Mouse (Mus musculus) lung, postnatal 0 days (tissue): ENCODE data around the gene Zfp709. TPM values are rescaled to one million over a fixed set of nuclear protein-coding genes. Genes with fewer than 3 reads are reported as not detected.
"Not testable (repeated sequence)": the region's sequence is repeated elsewhere in the genome, so short reads cannot be mapped to it uniquely, and the experiment has no call there.

Experiments
- ATAC-seq: fragments of 200-750 bp; cut with Nextera tagmentation; 2 replicates; pipeline ENCODE4 v1.8.0; 2017; ENCODE audit warnings: moderate library complexity
- DNase-seq: peaks from one replicate; pipeline ENCODE4 v3.0.0-alpha.2; 2016; ENCODE audit warnings: low spot score
- H3K27ac ChIP-seq: fragments of 300-500 bp; sonication (generic); 2 replicates; pipeline ENCODE4 v1.5.1; 2014; ENCODE audit warnings: antibody characterized with exemption, mild to moderate bottlenecking, low read length, mixed read lengths
- H3K27me3 ChIP-seq: fragments of 300-500 bp; sonication (generic); replicated peaks from 2 replicates; pipeline ENCODE4 v1.6.1; 2014; ENCODE audit warnings: low read length, mixed read lengths; ENCODE audit not compliant: insufficient read depth
- H3K36me3 ChIP-seq: fragments of 300-500 bp; sonication (generic); 2 replicates; pipeline ENCODE4 v1.6.1; 2014; ENCODE audit warnings: low read length, mixed read lengths; ENCODE audit not compliant: insufficient read depth
- H3K4me1 ChIP-seq: fragments of 300-500 bp; sonication (generic); 2 replicates; pipeline ENCODE4 v1.6.1; 2014; ENCODE audit warnings: antibody characterized with exemption, low read depth, low read length, mixed read lengths; ENCODE audit not compliant: insufficient read depth
- H3K4me2 ChIP-seq: fragments of 300-500 bp; sonication (generic); replicated peaks from 2 replicates; pipeline ENCODE4 v1.6.1; 2014; ENCODE audit warnings: low read depth, mild to moderate bottlenecking, low read length, moderate library complexity, mixed read lengths
- H3K4me3 ChIP-seq: fragments of 300-500 bp; sonication (generic); 2 replicates; pipeline ENCODE4 v1.5.1; 2014; ENCODE audit warnings: low read depth, low read length
- H3K9ac ChIP-seq: fragments of 300-500 bp; sonication (generic); replicated peaks from 2 replicates; pipeline ENCODE4 v1.6.1; 2014; ENCODE audit warnings: low read depth, mild to moderate bottlenecking
- H3K9me3 ChIP-seq: fragments of 300-500 bp; sonication (generic); 2 replicates; pipeline ENCODE4 v1.6.1; 2016; ENCODE audit warnings: low read length, mixed read lengths
- CTCF ChIP-seq: IDR thresholded peaks from 2 replicates; pipeline ENCODE4 v1.5.1; 2016; ENCODE audit warnings: antibody characterized with exemption, mild to moderate bottlenecking
- EP300 ChIP-seq: IDR thresholded peaks from 2 replicates; pipeline ENCODE4 v1.6.1; 2016; ENCODE audit warnings: antibody characterized with exemption, mild to moderate bottlenecking, control low read depth
- WGBS: fragments of 180-500 bp; shearing (Covaris S2); extraction: QIAGEN DNeasy Blood & Tissue Kit; methylation state at CpG from one replicate; pipeline ENCODE4 v1.1.7; 2014; 5-methylcytosine and 5-hydroxymethylcytosine counted together
- polyA plus RNA-seq: library from polyadenylated mRNA; unstranded; fragments of >200 nt; fragmentation: Nextera tagmentation; extraction: Ambion mirVana; gene quantifications from 2 replicates; pipeline ENCODE4 v1.2.1, GENCODE M21; 2015

Gene Zfp709
- polyA plus RNA-seq, 1 experiment from 2014 or later, result 3.9 TPM

- ATAC-seq, result no peak
These were observed 46.0 kb downstream of the Zfp709 start for GRCm38 (mm10) chr8:71927779-71928178.

DNA sequence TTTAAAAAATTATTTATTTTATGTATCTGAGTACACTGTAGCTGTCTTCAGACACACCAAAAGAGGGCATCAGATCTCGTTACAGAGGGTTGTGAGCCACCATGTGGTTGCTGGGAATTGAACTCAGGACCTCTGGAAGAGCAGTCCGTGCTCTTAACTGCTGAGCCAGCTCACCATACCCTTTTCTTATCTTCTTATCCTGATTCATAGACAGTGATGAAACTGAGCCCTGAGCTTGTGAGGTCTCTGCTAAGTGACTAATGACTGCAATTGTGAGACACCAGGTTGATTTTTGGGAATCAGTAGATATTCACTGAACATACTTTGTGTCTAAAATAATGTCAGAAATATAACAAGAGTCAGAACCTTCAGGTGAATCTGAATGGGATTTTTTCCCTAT is 56.2 kb downstream of the Zfp709 start:
- WGBS, result 80% methylated on average over 2 of the region's 2 CpGs
- DNase-seq, H3K4me2 ChIP-seq, H3K36me3 ChIP-seq, H3K4me3 ChIP-seq, H3K9me3 ChIP-seq, H3K4me1 ChIP-seq, H3K27ac ChIP-seq, ATAC-seq, H3K9ac ChIP-seq, H3K27me3 ChIP-seq: not testable (repeated sequence)

More at GRCm38 (mm10) chr8:71927779-71928178, 46.0 kb downstream of the Zfp709 start:
- Histone ChIP-seq H3K4me1 (no peaks in the 10 kb centered on the region; the same call in 1 of the 2 replicates), H3K27me3 (no peaks in the 10 kb centered on the region), H3K36me3 (0 out of 2 replicates have a peak, but pooled peaks cover 3% of the 10 kb centered on the region), H3K4me3 (no peak overlapping the region), H3K9ac (no peak overlapping the region), H3K4me2 (no peak overlapping the region), H3K9me3 (no peaks in the 10 kb centered on the region), H3K27ac (no peak overlapping the region)
- DNase-seq, result no peak
- no peak for TF ChIP-seq EP300
- no peak for TF ChIP-seq CTCF

DNA sequence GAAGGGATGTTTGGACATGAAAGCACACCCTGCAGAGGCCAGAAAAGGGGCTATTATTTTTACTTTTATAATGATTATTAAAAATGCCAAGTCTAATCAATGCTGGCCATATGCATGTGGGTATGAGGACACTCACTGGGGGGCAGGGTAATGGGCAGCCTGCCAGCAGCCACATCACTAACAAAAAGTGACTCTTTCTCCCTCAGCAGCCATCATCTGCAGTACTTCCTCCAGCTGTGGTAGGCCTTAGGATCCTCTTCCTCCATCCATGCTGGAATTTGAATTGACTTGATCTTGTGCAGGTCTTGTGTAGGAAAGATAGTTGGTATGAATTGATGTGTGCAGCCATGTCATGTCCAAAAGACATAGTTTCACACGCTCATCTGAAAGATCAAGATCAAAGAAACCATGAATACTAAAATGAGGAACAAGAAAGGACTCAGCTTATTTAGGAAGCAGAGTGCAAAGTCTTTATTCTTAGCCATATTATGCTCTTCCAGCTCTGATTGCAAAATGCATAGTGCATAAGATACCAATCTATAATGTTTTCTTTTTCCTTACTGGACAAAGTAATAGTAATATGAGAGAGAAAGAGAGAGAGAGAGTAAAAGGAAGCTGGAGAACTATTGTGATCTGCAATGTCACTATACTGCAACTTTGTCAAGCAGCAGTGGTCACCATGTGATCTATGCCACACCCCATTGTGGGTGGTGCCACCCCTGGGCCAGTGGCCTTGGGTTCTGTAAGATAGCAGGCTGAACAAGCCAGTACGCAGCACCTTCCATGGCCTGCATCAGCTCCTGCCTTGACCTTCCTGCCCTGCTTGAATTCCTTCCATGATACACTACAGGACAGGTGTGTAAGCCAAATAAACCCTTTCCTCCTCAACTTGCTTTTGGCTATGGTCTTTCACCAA is 58.7 kb downstream of the Zfp709 start:
- Histone ChIP-seq H3K4me3 (no peak overlapping the region), H3K27ac (no peak overlapping the region), H3K36me3 (no peaks in the 10 kb centered on the region), H3K9me3 (no peaks in the 10 kb centered on the region), H3K4me1 (no peaks in the 10 kb centered on the region), H3K27me3 (no peaks in the 10 kb centered on the region), H3K4me2 (no peak overlapping the region), H3K9ac (no peak overlapping the region)
- ATAC-seq, result no peak
- TF ChIP-seq EP300 (no peak), CTCF (no peak)
- 76% methylated on average over 2 of the region's 2 CpGs for WGBS
- DNase-seq, result no peak

DNA sequence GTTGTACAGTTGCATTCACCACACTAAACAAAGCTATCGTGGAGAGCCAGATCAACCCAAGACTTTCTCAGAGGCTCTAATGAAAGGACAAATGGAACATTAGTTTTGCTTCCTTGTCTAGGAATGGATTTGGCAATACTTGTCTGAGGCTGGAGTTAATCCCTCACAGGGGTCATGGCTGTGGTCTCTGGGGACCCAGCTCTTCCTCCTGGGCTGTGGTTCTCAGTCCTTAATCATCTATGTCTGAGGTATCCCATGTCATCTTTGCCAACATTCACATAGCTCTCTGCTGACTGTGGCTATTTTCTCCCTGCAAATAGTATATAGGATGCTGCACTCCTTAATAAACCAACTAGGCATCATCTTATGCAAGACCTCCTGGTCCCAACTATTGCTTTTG is 60.0 kb downstream of the Zfp709 start:
- ATAC-seq, result no peak
- H3K9ac ChIP-seq, result no peak overlapping the region
- no peaks in the 10 kb centered on the region for H3K4me1 ChIP-seq
- no peaks in the 10 kb centered on the region for H3K36me3 ChIP-seq
- WGBS, result 78% methylated on average over 1 of the region's 1 CpGs
- TF ChIP-seq CTCF (no peak), EP300 (no peak)
- no peak for DNase-seq
- H3K27me3 ChIP-seq, result no peaks in the 10 kb centered on the region
- no peak overlapping the region for H3K4me2 ChIP-seq
- H3K4me3 ChIP-seq, result no peak overlapping the region
- H3K27ac ChIP-seq, result no peak overlapping the region
- no peaks in the 10 kb centered on the region for H3K9me3 ChIP-seq

Other genes with a start within 250 kb of the Zfp709 start
- gene Unc13a, start 210.3 kb upstream of the Zfp709 start, polyA plus RNA-seq, result 0.35 and 0.46 TPM in 2 replicates
- 7.7 and 10.0 TPM in 2 replicates for gene Jak3, start 205.7 kb upstream of the Zfp709 start, polyA plus RNA-seq
- gene Insl3, start 192.8 kb upstream of the Zfp709 start, polyA plus RNA-seq, result 2.9 and 3.9 TPM in 2 replicates
- gene B3gnt3, start 180.2 kb upstream of the Zfp709 start, polyA plus RNA-seq, result 11.7 and 12.1 TPM in 2 replicates
- gene Fcho1, start 156.3 kb upstream of the Zfp709 start, polyA plus RNA-seq, result 1.4 and 1.8 TPM in 2 replicates
- 2.2 and 2.8 TPM in 2 replicates for gene Zfp882, start 26.6 kb downstream of the Zfp709 start, polyA plus RNA-seq
- 11.9 and 12.9 TPM in 2 replicates for gene Zfp617, start 26.6 kb downstream of the Zfp709 start, polyA plus RNA-seq
- 12.3 and 12.8 TPM in 2 replicates for gene Zfp961, start 69.0 kb downstream of the Zfp709 start, polyA plus RNA-seq
- 9.4 and 11.2 TPM in 2 replicates for gene Cyp4f18, start 127.6 kb downstream of the Zfp709 start, polyA plus RNA-seq
- gene Olfr372, start 159.2 kb downstream of the Zfp709 start, polyA plus RNA-seq, result not detected in 2 replicates
- gene Olfr373, start 201.2 kb downstream of the Zfp709 start, polyA plus RNA-seq, result not detected in 2 replicates
- not detected in 2 replicates for gene Olfr374, start 225.0 kb downstream of the Zfp709 start, polyA plus RNA-seq